Mouse (Mus musculus): ENCODE data around the gene Prr11.

GRCm38 (mm10) chr11:87109519-87110171, 1.1 kb upstream of the Prr11 start:
- TF ChIP-seq EP300 (IDR thresholded peaks at IDR 0.05; ENCODE audit: low read length) (no peak), ZC3H11A (IDR thresholded peaks at IDR 0.05; ENCODE audit: low read depth, low read length) (no peak), CHD2 (IDR thresholded peaks at IDR 0.05; ENCODE audit: low read length) (no peak), CTCF (conservative IDR thresholded peaks at IDR 0.05 in 1 of 2, IDR thresholded peaks at IDR 0.05 in 1 of 2; ENCODE audit: low read depth in 2 of 2, low read length in 2 of 2) (no peak), SMC3 (IDR thresholded peaks at IDR 0.05; ENCODE audit: low read depth, low read length) (no peak), JUND (conservative IDR thresholded peaks at IDR 0.05; ENCODE audit: low read depth, low read length) (no peak), MAX (IDR thresholded peaks at IDR 0.05; ENCODE audit: low read length) (no peak), E2F4 (IDR thresholded peaks at IDR 0.05; ENCODE audit: insufficient replicate concordance, low read depth, low read length) (peak; percentile 85; the same call in 1 of the 2 replicates), ETS1 (conservative IDR thresholded peaks at IDR 0.05; ENCODE audit: low read depth, low read length) (no peak)

Measured in CH12.LX (cell line).